Mouse (Mus musculus) left cerebral cortex, adult 11 months (tissue): ENCODE measurements at regions not wholly inside any gene's neighbourhood (a gene's known extent, or its start where the extent isn't known, plus 50 kb on each side); places are given as distances from the start of the nearest gene placed in this dataset.
A peak's percentile ranks its signal among the peaks of the same experiment; 100 is the strongest.

Source experiments
- DNase-seq: peaks from one replicate; pipeline ENCODE4 v3.0.0; 2022; ENCODE audit warnings: low spot score

DNA sequence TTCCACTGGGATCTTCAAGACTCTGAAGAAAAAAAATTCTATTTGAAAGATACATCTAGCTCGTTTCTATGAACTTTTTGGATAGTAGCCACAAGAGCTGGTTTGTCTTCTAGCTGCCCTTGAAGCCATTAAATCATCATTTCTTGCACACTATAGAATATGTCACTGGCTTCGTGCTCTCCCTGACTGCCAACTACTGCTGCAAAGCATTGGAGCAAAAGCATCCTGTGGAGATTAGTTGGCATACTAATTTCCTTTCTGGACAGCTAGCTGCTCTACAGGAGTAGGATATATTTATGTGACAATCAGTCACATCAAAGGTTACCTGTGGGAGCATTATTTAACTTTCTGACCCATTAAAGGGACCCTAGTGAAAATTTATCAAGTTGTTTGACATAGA is 243.1 kb downstream of the Pdgfc start:
- DNase-seq: no peak

DNA sequence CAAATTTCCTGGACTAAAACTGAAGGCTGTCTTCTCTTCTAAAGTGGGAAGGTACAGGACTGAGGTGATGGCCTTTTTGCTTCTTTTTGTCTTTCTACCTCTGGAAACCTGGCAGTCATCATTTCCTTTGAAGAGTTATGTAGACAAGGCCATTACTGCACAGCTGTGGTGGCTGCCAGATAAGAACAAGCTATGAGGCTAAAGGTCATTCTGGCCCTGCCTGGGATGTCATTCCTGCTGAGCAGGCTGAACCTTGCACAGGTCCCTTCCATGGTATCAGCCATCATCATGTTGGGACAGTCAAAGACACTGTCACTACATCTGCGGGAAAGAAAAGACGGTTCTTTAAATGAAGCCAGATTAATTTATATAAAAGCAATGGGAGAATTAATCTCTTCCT is 253.5 kb downstream of the Pdgfc start:
- DNase-seq: no peak

DNA sequence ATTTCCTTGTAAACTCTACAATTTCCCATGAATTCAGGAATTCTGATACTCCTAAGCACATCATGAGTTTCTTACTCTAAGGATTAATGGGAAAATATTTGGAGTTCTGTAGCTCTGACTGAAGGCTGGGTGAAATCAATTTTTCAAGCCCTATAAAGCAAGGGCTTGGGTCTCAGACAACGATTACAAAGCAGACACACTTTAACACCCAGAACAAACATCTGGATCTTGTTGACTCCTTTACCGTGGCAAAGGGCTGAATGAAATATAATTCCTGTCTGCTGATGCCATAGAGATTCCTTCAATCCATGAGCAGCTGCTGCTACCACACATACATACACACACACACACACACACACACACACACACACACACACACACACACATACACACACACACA is 256.2 kb downstream of the Pdgfc start:
- no peak for DNase-seq

DNA sequence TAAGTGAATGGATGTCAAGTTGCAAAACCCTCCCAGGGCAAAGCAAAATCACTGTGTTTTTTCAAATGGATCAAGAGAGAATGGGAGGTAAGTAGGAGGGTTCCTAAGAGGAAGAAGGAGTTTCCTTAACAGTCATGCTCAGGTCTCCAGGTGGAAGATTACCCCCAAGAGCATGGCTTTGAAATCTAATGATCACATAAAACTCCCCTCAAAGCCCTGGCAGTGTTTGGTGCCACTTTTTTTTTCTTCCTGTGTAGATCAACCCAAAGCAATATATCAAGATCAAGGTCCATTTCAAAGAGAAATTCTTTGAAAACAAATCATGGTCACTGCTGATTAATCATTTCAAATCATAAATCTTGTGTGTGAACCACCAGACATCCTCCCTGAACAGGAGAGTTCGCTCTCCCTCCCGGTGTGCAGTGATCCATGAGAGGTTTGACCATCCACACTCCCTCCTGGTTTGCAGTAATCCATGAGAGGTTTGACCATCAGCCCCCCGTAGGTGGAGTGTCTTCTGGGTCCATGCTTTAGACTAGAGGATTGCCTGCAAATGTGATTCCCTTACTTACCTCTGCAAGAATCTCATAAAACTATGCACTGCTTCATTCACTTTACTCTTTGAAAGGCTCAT is 257.1 kb downstream of the Pdgfc start:
- DNase-seq: no peak

DNA sequence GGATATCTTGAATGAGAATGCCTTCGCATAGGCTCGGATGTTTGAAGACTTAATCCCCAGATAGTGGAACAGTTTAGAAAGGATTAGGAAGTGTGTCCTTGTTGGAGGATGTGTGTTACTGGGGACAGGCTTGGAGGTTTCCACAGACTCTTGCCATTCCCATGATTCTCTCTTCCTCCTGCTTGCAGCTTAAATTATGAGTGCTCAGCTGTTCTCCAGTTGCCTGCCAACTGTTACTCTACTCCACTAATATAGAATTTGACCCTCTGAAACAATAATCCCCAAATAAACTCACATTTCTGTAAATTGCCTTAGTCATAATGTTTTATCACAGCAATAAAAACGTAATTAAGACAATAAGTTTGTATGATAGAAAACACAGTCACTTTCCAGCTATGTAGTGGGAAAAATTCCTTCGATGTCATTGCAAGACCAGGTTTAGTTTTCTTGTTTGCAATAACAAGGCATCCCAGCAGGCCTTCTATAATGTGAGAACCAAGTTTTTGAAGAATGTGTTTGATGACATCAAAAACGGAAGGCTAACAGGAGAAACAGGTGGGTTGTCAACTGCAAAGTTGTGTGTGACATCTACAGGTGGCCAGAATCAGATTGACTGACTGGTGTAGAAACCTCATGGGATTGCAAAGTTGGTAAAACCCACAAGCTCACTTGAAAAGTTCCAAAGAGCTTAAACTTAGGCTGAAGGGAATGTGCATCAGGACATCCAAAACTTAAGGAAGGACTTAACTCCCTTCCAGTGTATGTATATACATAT is 268.0 kb downstream of the Pdgfc start:
- no peak for DNase-seq

DNA sequence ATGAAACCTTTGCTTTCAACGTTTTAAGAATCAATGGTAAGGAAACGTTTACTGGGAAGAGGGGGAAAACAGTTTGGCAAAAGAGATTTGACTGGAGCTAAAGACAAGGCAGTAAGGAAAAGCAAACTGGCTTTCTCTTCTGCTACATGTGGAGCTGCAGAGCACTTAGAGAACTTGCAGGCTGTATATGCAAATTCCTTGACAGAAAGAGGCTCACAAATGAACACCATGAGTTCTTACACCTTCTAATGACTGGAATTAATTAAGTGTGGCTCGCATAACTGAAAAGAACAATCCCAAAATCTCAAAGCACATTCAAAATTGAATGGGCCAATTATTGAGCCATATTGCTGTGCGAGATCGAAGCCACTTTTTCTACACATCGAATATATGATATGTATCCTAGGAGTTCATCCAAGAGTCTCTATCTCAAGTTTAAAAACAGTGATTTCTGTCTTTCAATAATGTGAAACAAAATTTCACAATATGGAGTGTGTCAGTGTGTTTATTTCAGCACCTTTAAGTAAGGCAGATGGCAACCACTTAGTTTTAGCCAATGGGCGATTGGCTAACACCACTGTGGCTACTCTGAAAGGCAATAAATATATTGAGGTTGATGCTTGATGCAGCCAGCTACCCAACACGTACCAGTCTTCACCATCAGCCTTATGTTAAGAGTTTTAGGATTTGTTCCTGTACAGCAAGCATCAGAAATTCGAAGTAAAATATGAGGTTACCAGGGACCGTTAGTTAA is 269.4 kb downstream of the Pdgfc start:
- no peak for DNase-seq

DNA sequence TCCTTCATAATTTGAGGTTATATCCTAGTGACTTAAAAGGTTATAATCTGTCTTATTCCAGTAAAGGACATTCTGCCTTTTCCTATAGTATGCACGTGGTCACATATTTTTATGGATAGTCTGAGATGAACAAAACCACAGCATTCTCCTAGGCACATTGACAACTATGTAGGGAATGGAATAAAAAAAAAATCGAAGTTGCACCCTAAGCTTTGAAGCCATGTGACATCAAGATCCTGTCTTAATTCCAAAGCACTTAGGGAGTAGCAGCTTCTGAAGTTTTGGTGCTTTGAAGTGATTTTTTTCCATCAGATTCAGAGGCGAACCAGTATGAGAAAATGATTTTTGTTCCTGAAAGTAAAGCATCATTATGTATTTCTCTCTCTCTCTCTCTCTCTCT is 290.6 kb downstream of the Pdgfc start:
- DNase-seq: no peak

DNA sequence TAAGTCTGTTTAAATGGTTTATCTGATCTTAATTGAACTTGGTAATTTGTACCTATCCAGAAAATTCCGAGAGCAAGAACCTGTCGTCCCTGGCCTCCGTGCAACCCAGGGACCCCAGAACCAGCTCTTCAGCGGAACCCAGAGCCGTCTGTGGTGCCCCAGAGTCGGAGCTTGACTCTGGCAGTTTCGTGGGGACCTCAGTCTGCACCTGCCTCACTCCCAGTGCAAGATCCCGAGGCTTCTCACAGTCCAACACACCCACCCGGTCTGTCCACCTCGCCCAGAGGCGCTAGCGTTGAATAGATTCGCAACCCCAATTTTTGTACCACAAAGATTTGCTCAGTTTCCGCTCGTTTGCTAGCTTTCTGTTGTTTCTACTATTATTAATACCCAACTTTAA is 315.5 kb downstream of the Pdgfc start:
- no peak for DNase-seq

DNA sequence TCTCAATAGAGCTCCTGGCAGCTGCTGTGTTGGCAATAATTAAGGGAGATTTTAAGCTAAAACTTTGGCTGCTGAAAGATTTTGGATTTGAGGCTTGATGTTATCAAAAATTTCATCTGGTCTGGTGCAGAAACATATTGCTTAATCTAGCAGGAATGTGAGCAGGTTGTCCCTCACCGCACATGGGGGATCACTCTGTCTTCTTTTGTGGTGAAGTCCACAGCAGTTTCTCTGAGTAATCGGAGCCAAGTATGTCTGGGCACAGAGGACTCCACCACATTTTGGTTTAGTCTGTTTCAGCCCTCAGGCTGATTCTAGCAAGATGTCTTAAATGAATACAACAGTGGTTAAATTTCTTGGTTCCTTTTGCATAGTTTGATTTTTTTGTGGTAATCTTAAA is 331.7 kb downstream of the Pdgfc start:
- no peak for DNase-seq

DNA sequence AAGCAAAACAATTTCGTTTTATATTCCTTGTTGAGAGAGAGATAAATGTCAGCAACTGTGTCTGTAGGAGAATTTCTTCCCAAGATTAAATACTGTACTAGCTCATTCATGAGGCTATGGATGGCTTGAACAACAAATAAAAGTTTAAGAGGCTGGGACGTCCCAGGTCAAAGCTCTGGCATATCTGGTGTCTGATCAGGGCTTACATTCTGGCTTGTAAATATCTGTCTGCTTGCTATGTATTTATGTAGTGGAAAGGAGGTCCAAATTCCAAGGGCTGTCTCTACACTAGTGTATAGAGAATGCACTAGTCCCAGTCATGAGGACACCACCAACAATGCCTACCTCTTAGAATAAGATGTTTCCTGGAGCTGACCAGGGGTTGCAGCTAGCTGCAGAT is 332.4 kb downstream of the Pdgfc start:
- DNase-seq: no peak

DNA sequence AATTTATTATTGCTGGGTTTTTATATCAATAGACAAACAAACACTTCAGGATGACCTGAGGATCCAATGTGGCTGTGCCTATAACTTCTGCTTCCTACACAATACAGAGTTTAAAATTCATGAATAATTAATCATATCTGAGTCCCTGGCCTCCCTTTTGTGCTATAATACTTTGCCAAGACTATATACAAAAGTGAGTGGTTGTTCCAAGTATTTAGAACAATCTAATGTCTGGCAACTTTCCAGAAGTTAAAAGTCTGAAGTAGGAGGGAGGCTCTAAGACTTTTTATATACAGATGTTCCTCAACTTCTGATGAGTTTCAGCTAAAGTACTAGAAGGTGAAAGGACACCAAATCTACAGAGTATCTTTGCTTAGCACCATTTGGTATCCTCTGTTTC is 333.5 kb downstream of the Pdgfc start:
- DNase-seq: no peak

DNA sequence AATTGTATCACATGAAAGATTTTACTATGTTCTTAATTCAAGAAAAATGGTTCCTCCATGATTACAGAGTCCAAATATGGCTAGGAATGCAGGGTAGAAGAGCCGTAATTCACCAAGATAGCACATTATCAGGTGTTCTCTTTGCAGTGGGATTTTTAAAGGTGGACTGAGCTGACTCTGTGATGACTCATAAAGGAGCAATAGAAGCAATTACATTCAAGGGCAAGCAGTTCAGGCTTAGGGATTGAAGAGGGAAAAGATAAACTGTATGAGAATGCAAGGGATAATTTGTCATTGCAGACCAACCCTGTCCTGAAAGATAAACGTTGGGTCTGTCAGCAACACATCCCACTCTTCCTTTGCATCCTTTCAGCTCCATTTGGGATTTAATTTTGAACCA is 339.8 kb downstream of the Pdgfc start:
- DNase-seq: no peak

DNA sequence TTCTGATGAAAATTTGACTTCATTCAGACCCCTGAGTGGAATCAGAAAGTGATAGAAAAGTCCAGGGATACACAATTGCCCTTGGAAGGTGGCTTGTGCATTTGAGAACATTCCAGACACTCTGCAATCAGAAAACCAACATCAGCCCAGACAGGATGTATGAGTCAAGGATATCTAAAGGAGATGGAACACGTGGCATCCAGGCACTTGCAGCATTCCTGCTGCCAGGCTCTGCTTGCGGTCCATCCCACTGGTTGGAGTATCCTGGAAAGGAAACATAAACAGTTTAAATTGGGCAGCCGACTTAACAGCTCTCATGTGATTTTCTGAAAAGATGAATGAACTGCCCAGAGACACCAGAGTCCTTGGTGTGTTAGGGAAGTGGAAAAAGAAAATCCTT is 341.2 kb downstream of the Pdgfc start:
- no peak for DNase-seq

DNA sequence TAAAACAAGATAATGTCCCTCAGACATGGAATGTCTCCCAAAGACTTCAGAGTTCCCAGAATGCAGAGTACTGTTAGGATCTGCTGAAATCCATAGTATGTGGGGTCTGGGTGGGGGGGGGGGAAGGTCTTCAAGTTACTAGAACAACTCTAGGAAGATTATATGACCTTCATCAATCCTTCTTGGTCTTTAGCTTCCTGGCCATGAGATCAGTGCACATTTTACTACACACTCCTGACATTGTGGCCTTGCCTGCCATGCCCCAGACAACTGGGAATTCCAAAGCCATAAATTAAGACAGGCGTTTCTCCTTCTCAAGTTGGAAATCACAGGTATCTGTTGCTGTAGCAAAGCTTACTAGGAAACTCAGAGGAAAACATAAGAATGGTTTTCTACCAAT is 343.1 kb downstream of the Pdgfc start:
- no peak for DNase-seq

DNA sequence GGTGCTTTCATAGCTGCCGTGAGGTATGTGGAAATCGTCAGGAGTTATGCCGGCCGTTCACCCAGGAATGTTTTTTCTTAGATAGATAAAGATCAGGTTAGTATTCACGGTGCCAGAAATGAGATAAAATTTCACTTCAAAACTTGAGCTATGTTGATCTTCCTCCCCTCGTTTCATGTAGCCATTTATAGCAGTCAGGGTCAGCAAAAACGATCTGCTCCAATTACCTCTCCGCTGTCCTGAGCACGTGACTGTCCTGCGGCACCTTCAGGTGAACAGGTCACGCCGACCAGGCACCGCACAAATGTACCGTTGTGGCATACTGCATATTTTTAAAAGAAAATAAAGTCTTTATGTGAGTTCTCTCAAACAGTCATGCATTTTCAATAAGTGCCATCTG is 350.7 kb downstream of the Pdgfc start:
- no peak for DNase-seq

DNA sequence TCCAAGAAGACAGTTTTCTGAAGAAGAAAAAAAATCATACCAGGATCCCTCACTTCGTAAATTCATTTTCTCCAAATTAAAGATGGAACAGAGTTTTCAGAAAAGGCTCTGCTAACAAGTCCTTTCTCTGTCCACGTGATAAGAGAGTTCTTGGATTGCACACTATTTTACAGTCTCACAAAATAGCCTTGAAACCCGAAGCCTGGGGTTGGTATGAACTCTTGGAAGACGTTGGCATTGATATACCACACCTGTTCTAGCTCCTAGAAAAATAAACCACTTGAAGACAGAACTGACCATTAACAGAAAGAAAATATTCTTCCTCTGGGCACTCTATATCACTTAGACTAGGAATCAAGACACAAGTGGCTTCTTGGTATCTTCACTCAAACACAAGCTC is 351.4 kb downstream of the Pdgfc start:
- DNase-seq: no peak

DNA sequence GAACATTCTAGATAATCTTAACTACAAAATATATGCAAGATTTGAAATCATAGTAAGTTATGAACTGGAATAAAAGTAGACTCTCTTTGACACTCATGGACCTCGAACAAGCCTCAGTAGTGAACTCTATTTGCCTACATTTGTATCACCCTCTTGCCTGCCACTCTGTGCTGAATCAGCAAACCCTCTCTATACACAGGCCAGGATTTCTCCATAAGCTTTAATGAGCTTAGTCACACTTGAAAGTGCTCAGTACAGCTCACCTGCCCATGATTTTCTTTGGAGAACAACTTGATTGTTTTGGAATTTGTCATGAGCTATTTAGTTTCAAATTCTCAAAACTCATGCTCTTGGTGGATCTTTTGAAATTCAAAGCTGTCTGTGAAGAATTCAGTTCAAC is 361.0 kb downstream of the Pdgfc start:
- no peak for DNase-seq

DNA sequence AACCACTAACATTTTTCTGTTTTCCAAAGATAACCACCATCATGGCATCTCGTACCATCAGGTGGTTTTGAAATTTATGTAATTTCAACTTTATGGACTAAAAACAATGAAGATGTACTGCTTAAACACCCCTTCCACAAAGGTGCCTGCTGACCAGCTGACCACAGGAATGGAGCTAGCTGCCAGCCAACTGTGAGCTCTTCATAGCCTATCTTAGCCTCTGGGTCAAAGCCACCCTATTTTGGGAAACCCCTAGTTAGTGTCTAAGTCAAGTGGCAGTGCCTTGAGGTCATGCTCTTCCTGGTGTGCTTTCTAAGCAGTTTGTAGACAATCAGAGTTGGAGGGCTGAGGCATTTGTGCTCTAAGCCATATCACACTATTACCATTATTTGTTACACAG is 364.8 kb downstream of the Pdgfc start:
- DNase-seq: no peak

DNA sequence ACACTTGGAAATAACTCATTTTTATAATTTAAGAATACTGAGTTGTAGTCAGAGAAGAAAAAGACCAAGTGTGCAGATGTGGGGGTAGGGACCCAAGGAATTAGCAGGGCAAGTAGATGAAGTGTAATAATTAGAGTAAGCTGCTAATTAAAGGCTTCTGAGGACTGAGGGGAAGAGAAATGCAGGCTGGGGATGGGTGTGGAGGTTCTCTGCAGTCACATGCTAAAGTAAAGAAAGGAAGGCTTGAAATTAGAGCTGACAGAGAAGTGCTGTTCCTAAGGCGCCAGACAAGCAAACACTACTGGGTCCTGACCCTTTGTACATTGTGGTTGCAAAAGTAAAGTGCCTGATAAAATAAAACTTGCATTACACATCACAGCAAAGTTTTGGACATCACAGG is 372.7 kb downstream of the Pdgfc start:
- DNase-seq: peak; percentile 1

DNA sequence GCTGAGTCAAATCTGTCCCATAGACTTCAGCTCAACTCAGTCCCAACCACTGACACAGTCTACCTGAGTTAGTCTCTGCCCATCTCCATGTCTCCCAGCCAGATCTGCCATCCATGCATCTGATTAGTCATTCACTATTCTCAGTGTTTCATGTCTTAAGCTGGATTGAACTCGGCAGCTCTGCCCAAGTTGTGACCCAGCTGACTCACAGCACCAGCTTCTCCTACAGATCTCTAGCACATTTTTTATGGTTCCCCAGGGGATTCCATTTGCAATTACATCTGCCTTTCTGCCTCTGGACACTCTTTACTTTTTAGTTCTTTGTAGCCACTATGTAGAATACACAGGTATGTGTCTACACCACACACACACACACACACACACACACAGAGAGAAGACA is 385.7 kb downstream of the Pdgfc start:
- no peak for DNase-seq

DNA sequence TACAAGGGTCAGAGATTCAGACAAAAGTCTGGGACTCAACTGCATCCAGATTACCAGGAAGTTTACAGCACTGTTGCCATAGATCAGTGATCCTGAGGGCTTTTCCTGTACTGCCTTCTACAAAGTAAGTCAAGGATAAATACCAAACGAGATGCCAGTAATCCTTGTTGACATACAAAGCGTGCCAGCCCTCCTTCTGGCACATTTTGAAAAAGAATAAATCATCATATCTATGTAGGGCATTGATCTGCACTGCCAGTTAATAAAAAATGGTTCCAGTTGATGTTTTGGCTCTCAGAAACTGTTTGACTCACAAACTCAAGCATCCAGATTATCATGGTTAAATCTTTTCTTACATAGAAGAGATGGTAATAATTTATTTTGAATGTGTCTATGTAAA is 390.5 kb downstream of the Pdgfc start:
- DNase-seq: no peak
